Mouse (Mus musculus) ovary, postnatal 36 days (tissue): ENCODE data around the gene Lrrc2.

Source experiments
- DNase-seq: peaks from one replicate; pipeline ENCODE4 v3.0.0; 2022; ENCODE audit warnings: low spot score, mixed read lengths

Gene Lrrc2

GRCm38 (mm10) chr9:110987331-110987730, 36.0 kb downstream of the Lrrc2 start:
- no peak for DNase-seq

GRCm38 (mm10) chr9:110988078-110988477, 36.7 kb downstream of the Lrrc2 start:
- DNase-seq, result no peak

GRCm38 (mm10) chr9:110989141-110989540, 37.8 kb downstream of the Lrrc2 start:
- DNase-seq, result no peak

GRCm38 (mm10) chr9:110989543-110989942, 38.2 kb downstream of the Lrrc2 start:
- no peak for DNase-seq

GRCm38 (mm10) chr9:110990204-110990603, 38.9 kb downstream of the Lrrc2 start, which contains the start of gene Rtp3:
Gene Rtp3, minus strand, starts transcription at chr9:110990583.
- DNase-seq, result no peak

GRCm38 (mm10) chr9:110993281-110993709, 42.0 kb downstream of the Lrrc2 start:
- DNase-seq, result no peak

GRCm38 (mm10) chr9:110994716-110995172, 43.4 kb downstream of the Lrrc2 start:
- DNase-seq, result peak; percentile 73

GRCm38 (mm10) chr9:110997245-110997644, 45.9 kb downstream of the Lrrc2 start:
- peak; percentile 60 for DNase-seq

GRCm38 (mm10) chr9:110999056-110999455, 47.7 kb downstream of the Lrrc2 start:
- no peak for DNase-seq

- DNase-seq, result peak; percentile 50
These were observed 48.5 kb downstream of the Lrrc2 start for GRCm38 (mm10) chr9:110999856-111000255.

GRCm38 (mm10) chr9:111001621-111002020, 50.3 kb downstream of the Lrrc2 start:
- DNase-seq, result no peak

GRCm38 (mm10) chr9:111003279-111003678, 51.9 kb downstream of the Lrrc2 start:
- DNase-seq, result no peak

GRCm38 (mm10) chr9:111006544-111006943, 55.2 kb downstream of the Lrrc2 start:
- DNase-seq, result no peak

GRCm38 (mm10) chr9:111009763-111010162, 58.4 kb downstream of the Lrrc2 start:
- no peak for DNase-seq

- no peak for DNase-seq
These were observed 60.2 kb downstream of the Lrrc2 start for GRCm38 (mm10) chr9:111011550-111011949.

- no peak for DNase-seq
These were observed 60.7 kb downstream of the Lrrc2 start for GRCm38 (mm10) chr9:111012041-111012440.

- DNase-seq, result no peak
These were observed 64.3 kb downstream of the Lrrc2 start for GRCm38 (mm10) chr9:111015658-111016057.

- DNase-seq, result no peak
These were observed 67.7 kb downstream of the Lrrc2 start, which contains the start of gene Ltf for GRCm38 (mm10) chr9:111019022-111019421. Gene Ltf, plus strand, starts transcription at chr9:111019271.

GRCm38 (mm10) chr9:111026791-111027190, 75.4 kb downstream of the Lrrc2 start:
- DNase-seq, result no peak
